In the genomic region with DNA sequence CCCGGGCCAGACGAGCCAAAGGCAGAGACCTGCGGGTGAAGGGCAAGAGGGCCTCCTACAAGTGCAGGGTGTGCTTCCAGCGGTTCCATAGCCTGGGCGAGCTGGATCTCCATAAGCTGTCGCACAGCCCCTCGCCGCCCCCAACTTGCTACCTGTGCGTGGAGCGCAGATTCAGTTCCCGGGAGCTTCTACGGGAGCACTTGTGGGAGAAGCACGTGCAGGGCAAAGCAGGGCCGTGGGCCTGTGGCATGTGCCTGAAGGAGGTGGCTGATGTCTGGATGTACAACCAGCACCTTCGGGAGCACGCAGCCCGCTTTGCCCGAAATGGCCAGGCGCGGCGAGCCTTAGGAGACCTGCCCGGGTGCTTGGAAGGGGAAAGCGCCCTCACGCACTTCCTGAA, we compare ENCODE assay signal across 8 mouse cellular contexts. TPM values are rescaled to one million over a fixed set of nuclear protein-coding genes. Genes with fewer than 3 reads are reported as not detected.
A peak's percentile ranks its signal among the peaks of the same experiment; 100 is the strongest.
DNase-seq lines count a peak whose midpoint lies in the region; ATAC-seq lines count a peak whose summit lies in the region.

No protein-coding gene starts in this region.

- no peak overlapping the region for H3K9ac ChIP-seq in lung, embryonic 15.5 days
- peak overlapping the region; percentile 70 for H3K9ac ChIP-seq in intestine, embryonic 16.5 days (ENCODE audit: low read depth, low read length)
- H3K9ac ChIP-seq in neural tube, embryonic 15.5 days (replicated peaks), result peak overlapping the region; percentile 47; the same call in 1 of the 2 replicates

- H3K27ac ChIP-seq in lung, embryonic 15.5 days, result no peak overlapping the region
- H3K27ac ChIP-seq in intestine, embryonic 16.5 days (ENCODE audit: low read length), result no peak overlapping the region
- 0 out of 2 replicates have a peak overlapping the region, but pooled peaks have one; percentile 0 for H3K27ac ChIP-seq in neural tube, embryonic 15.5 days (replicated peaks)

- H3K36me3 ChIP-seq in lung, embryonic 15.5 days, result no peaks in the 10 kb centered on the region
- no peaks in the 10 kb centered on the region for H3K36me3 ChIP-seq in intestine, embryonic 16.5 days (ENCODE audit: control insufficient read depth, insufficient read depth, low read length)
- H3K36me3 ChIP-seq in neural tube, embryonic 15.5 days, result no peaks in the 10 kb centered on the region

- H3K4me3 ChIP-seq in lung, embryonic 15.5 days, result peak overlapping the region; percentile 43
- H3K4me3 ChIP-seq in intestine, embryonic 16.5 days (ENCODE audit: low read length), result peak overlapping the region; percentile 48
- peak overlapping the region; percentile 41 for H3K4me3 ChIP-seq in neural tube, embryonic 15.5 days (replicated peaks)

- no peak for ATAC-seq in cerebellum, adult (ENCODE audit: insufficient number of reproducible peaks, low FRiP score, low TSS enrichment)
- no peak for ATAC-seq in lung, embryonic 15.5 days (ENCODE audit: borderline replicate concordance, extremely low read depth, low FRiP score, low TSS enrichment)
- no peak for ATAC-seq in intestine, embryonic 16.5 days
- ATAC-seq in neural tube, embryonic 15.5 days (ENCODE audit: low FRiP score), result no peak

- DNase-seq in cerebellum, adult 11-12 months, result peak; percentile 35
- no peak for DNase-seq in lung, postnatal 14 days
- no peak for DNase-seq in thymus, postnatal 25 days
- no peak for DNase-seq in ovary, postnatal 14 days (ENCODE audit: low spot score)

- H3K9me3 ChIP-seq in lung, embryonic 15.5 days, result no peaks in the 10 kb centered on the region
- H3K9me3 ChIP-seq in intestine, embryonic 16.5 days (ENCODE audit: control insufficient read depth, low read length), result no peaks in the 10 kb centered on the region
- H3K9me3 ChIP-seq in neural tube, embryonic 15.5 days (replicated peaks), result no peaks in the 10 kb centered on the region

- 49% methylated on average over 24 of the region's 24 CpGs for WGBS in lung, embryonic 15.5 days
- 63% methylated on average over 24 of the region's 24 CpGs for WGBS in intestine, embryonic 16.5 days
- whole genome bisulfite sequencing in neural tube, embryonic 15.5 days, result 64% methylated on average over 24 of the region's 24 CpGs

- H3K4me1 ChIP-seq in lung, embryonic 15.5 days, result peaks cover 6% of the 10 kb centered on the region; the same call in 1 of the 2 replicates
- H3K4me1 ChIP-seq in intestine, embryonic 16.5 days (ENCODE audit: control insufficient read depth, insufficient read depth, low read length), result peaks cover 12% of the 10 kb centered on the region
- peaks cover 29% of the 10 kb centered on the region for H3K4me1 ChIP-seq in neural tube, embryonic 15.5 days

- H3K27me3 ChIP-seq in lung, embryonic 15.5 days, result peaks cover 20% of the 10 kb centered on the region; the same call in 1 of the 2 replicates
- H3K27me3 ChIP-seq in intestine, embryonic 16.5 days (replicated peaks; ENCODE audit: control insufficient read depth, insufficient read depth, low read length), result 0 out of 2 replicates have a peak, but pooled peaks cover 4% of the 10 kb centered on the region
- peaks cover 19% of the 10 kb centered on the region for H3K27me3 ChIP-seq in neural tube, embryonic 15.5 days (replicated peaks)

- H3K4me2 ChIP-seq in lung, embryonic 15.5 days, result peak overlapping the region; percentile 89
- H3K4me2 ChIP-seq in intestine, embryonic 16.5 days (ENCODE audit: low read depth, low read length), result peak overlapping the region; percentile 81
- H3K4me2 ChIP-seq in neural tube, embryonic 15.5 days, result peak overlapping the region; percentile 78

RNA-seq across cellular contexts. Expression of gene Zfpm1, which starts 13.1 kb away (rescaled TPM):
- 1.3 and 1.6 TPM in 2 replicates for polyA plus RNA-seq in lung, embryonic 15.5 days (2015; fragmentation: Nextera tagmentation; extraction: Ambion mirVana)
- 2.6 and 2.7 TPM in 2 replicates for polyA plus RNA-seq in intestine, embryonic 16.5 days (2015; fragmentation: Nextera tagmentation; extraction: Ambion mirVana)
- 1.00 and 1.4 TPM in 2 replicates for polyA plus RNA-seq in neural tube, embryonic 15.5 days (2015; fragmentation: Nextera tagmentation; extraction: Ambion mirVana)
